Mouse (Mus musculus) stomach, embryonic 15.5 days (tissue): ENCODE results near the gene Asxl2. TPM values are rescaled to one million over a fixed set of nuclear protein-coding genes. Genes with fewer than 3 reads are reported as not detected.
"Not testable (repeated sequence)": the region's sequence is repeated elsewhere in the genome, so short reads cannot be mapped to it uniquely, and the experiment has no call there.

Experiments used
- ATAC-seq: fragments of 200-750 bp; cut with Nextera tagmentation; 2 replicates; pipeline ENCODE4 v1.8.0; 2017; ENCODE audit warnings: low read depth, moderate number of reproducible peaks, moderate TSS enrichment; ENCODE audit not compliant: insufficient read depth, low FRiP score
- H3K27ac ChIP-seq: fragments of 300-500 bp; sonication (generic); 2 replicates; pipeline ENCODE4 v1.5.1; 2015; ENCODE audit warnings: mild to moderate bottlenecking, inconsistent platforms
- H3K27me3 ChIP-seq: fragments of 300-500 bp; sonication (generic); replicated peaks from 2 replicates; pipeline ENCODE4 v1.6.1; 2015; ENCODE audit warnings: inconsistent platforms
- H3K36me3 ChIP-seq: fragments of 300-500 bp; sonication (generic); 2 replicates; pipeline ENCODE4 v1.6.1; 2015; ENCODE audit warnings: inconsistent platforms
- H3K4me1 ChIP-seq: fragments of 300-500 bp; sonication (generic); 2 replicates; pipeline ENCODE4 v1.6.1; 2015; ENCODE audit warnings: inconsistent platforms
- H3K4me2 ChIP-seq: fragments of 300-500 bp; sonication (generic); 2 replicates; pipeline ENCODE4 v1.6.1; 2015; ENCODE audit warnings: mild to moderate bottlenecking, inconsistent platforms
- H3K4me3 ChIP-seq: fragments of 300-500 bp; sonication (generic); replicated peaks from 2 replicates; pipeline ENCODE4 v1.5.1; 2015; ENCODE audit warnings: inconsistent platforms
- H3K9ac ChIP-seq: fragments of 300-500 bp; sonication (generic); 2 replicates; pipeline ENCODE4 v1.6.1; 2015; ENCODE audit warnings: inconsistent platforms
- H3K9me3 ChIP-seq: fragments of 300-500 bp; sonication (generic); 2 replicates; pipeline ENCODE4 v1.6.1; 2016; ENCODE audit warnings: inconsistent platforms
- WGBS: fragments of 180-500 bp; shearing (Covaris S2); methylation state at CpG from one replicate; pipeline ENCODE4 v1.1.7; 2015; 5-methylcytosine and 5-hydroxymethylcytosine counted together
- polyA plus RNA-seq: library from polyadenylated mRNA; unstranded; fragments of >200 nt; fragmentation: Nextera tagmentation; extraction: Ambion mirVana; gene quantifications from 2 replicates; pipeline ENCODE4 v1.2.1, GENCODE M21; 2015

Gene Asxl2
- polyA plus RNA-seq, 1 experiment from 2014 or later: 16.4 TPM

GRCm38 (mm10) chr12:3518665-3519297 lies 92.1 kb downstream of the Asxl2 start:
- Histone ChIP-seq H3K9ac (no peak overlapping the region), H3K4me3 (no peak overlapping the region), H3K36me3 (no peaks in the 10 kb centered on the region), H3K4me1 (no peaks in the 10 kb centered on the region), H3K27ac (no peak overlapping the region), H3K27me3 (no peaks in the 10 kb centered on the region), H3K9me3 (no peaks in the 10 kb centered on the region), H3K4me2 (no peak overlapping the region)
- WGBS: 75% methylated on average over 4 of the region's 4 CpGs
- no peak for ATAC-seq

- not testable (repeated sequence) for H3K4me2 ChIP-seq, H3K9me3 ChIP-seq, H3K9ac ChIP-seq, ATAC-seq, H3K27ac ChIP-seq, H3K27me3 ChIP-seq, H3K36me3 ChIP-seq, H3K4me3 ChIP-seq, H3K4me1 ChIP-seq
- WGBS: 94% methylated on average over 8 of the region's 8 CpGs
Observed at GRCm38 (mm10) chr12:3521806-3522205, 95.1 kb downstream of the Asxl2 start.

- Histone ChIP-seq H3K27me3 (no peaks in the 10 kb centered on the region), H3K36me3 (no peaks in the 10 kb centered on the region), H3K4me2 (no peak overlapping the region), H3K27ac (no peak overlapping the region), H3K4me3 (no peak overlapping the region), H3K9ac (no peak overlapping the region), H3K4me1 (no peaks in the 10 kb centered on the region), H3K9me3 (no peaks in the 10 kb centered on the region)
- ATAC-seq: no peak
- 88% methylated on average over 5 of the region's 5 CpGs for WGBS
Observed at GRCm38 (mm10) chr12:3525536-3525935, 98.9 kb downstream of the Asxl2 start.

GRCm38 (mm10) chr12:3535446-3535845 lies 108.8 kb downstream of the Asxl2 start:
- not testable (repeated sequence) for H3K27me3 ChIP-seq, ATAC-seq

GRCm38 (mm10) chr12:3537616-3538015 lies 111.0 kb downstream of the Asxl2 start:
- Histone ChIP-seq H3K4me1 (no peaks in the 10 kb centered on the region), H3K4me3 (no peak overlapping the region), H3K36me3 (no peaks in the 10 kb centered on the region), H3K27me3 (no peaks in the 10 kb centered on the region), H3K9ac (no peak overlapping the region), H3K4me2 (no peak overlapping the region), H3K9me3 (no peaks in the 10 kb centered on the region), H3K27ac (no peak overlapping the region)
- WGBS: 67% methylated on average over 3 of the region's 3 CpGs
- ATAC-seq: peak; percentile 27; the same call in 1 of the 2 replicates

More at GRCm38 (mm10) chr12:3535446-3535845, 108.8 kb downstream of the Asxl2 start:
- H3K36me3 ChIP-seq, H3K9me3 ChIP-seq, H3K4me3 ChIP-seq, H3K9ac ChIP-seq, H3K4me1 ChIP-seq, H3K27ac ChIP-seq, H3K4me2 ChIP-seq: not testable (repeated sequence)
- 89% methylated on average over 1 of the region's 1 CpGs for WGBS

GRCm38 (mm10) chr12:3538036-3538435 lies 111.4 kb downstream of the Asxl2 start:
- Histone ChIP-seq H3K4me3 (no peak overlapping the region), H3K36me3 (no peaks in the 10 kb centered on the region), H3K4me1 (no peaks in the 10 kb centered on the region), H3K9me3 (no peaks in the 10 kb centered on the region), H3K9ac (no peak overlapping the region), H3K4me2 (no peak overlapping the region), H3K27ac (no peak overlapping the region; the same call in 1 of the 2 replicates), H3K27me3 (no peaks in the 10 kb centered on the region)
- 90% methylated on average over 1 of the region's 1 CpGs for WGBS
- no peak for ATAC-seq

GRCm38 (mm10) chr12:3539605-3540004 lies 112.9 kb downstream of the Asxl2 start:
- H3K27me3 ChIP-seq: no peaks in the 10 kb centered on the region
- WGBS: 69% methylated on average over 2 of the region's 2 CpGs
- H3K36me3 ChIP-seq: no peaks in the 10 kb centered on the region
- no peak overlapping the region for H3K4me2 ChIP-seq
- no peak overlapping the region for H3K9ac ChIP-seq
- ATAC-seq: no peak
- no peaks in the 10 kb centered on the region for H3K9me3 ChIP-seq
- H3K27ac ChIP-seq: no peak overlapping the region
- no peaks in the 10 kb centered on the region for H3K4me1 ChIP-seq
- no peak overlapping the region for H3K4me3 ChIP-seq

- no peaks in the 10 kb centered on the region for H3K36me3 ChIP-seq
- WGBS: 91% methylated on average over 7 of the region's 7 CpGs
- no peaks in the 10 kb centered on the region for H3K27me3 ChIP-seq
- H3K9ac ChIP-seq: no peak overlapping the region
- no peak overlapping the region for H3K4me3 ChIP-seq
- ATAC-seq: no peak
- H3K9me3 ChIP-seq: no peaks in the 10 kb centered on the region
- no peak overlapping the region for H3K27ac ChIP-seq
- H3K4me2 ChIP-seq: no peak overlapping the region
- H3K4me1 ChIP-seq: no peaks in the 10 kb centered on the region
Observed at GRCm38 (mm10) chr12:3540871-3541270, 114.2 kb downstream of the Asxl2 start.

- Histone ChIP-seq H3K4me2 (no peak overlapping the region), H3K4me3 (no peak overlapping the region), H3K4me1 (no peaks in the 10 kb centered on the region), H3K27me3 (no peaks in the 10 kb centered on the region), H3K9me3 (no peaks in the 10 kb centered on the region), H3K9ac (no peak overlapping the region), H3K36me3 (no peaks in the 10 kb centered on the region), H3K27ac (no peak overlapping the region)
- WGBS: 71% methylated on average over 3 of the region's 3 CpGs
- ATAC-seq: no peak
Observed at GRCm38 (mm10) chr12:3545451-3545850, 118.8 kb downstream of the Asxl2 start.

- 42% methylated on average over 4 of the region's 4 CpGs for WGBS
Observed at GRCm38 (mm10) chr12:3546121-3546658, 119.5 kb downstream of the Asxl2 start.

GRCm38 (mm10) chr12:3546781-3547180 lies 120.1 kb downstream of the Asxl2 start:
- no peak overlapping the region for H3K27ac ChIP-seq
- H3K27me3 ChIP-seq: no peaks in the 10 kb centered on the region
- no peaks in the 10 kb centered on the region for H3K9me3 ChIP-seq
- H3K36me3 ChIP-seq: no peaks in the 10 kb centered on the region
- H3K4me1 ChIP-seq: no peaks in the 10 kb centered on the region
- no peak overlapping the region for H3K4me3 ChIP-seq
- WGBS: 42% methylated on average over 6 of the region's 6 CpGs
- H3K9ac ChIP-seq: no peak overlapping the region
- no peak for ATAC-seq
- no peak overlapping the region for H3K4me2 ChIP-seq

More at GRCm38 (mm10) chr12:3546121-3546658, 119.5 kb downstream of the Asxl2 start:
- Histone ChIP-seq H3K36me3 (no peaks in the 10 kb centered on the region), H3K27me3 (no peaks in the 10 kb centered on the region), H3K27ac (no peak overlapping the region), H3K4me1 (no peaks in the 10 kb centered on the region), H3K9ac (no peak overlapping the region), H3K4me2 (no peak overlapping the region), H3K9me3 (no peaks in the 10 kb centered on the region), H3K4me3 (no peak overlapping the region)
- ATAC-seq: no peak

- H3K4me3 ChIP-seq: no peak overlapping the region
- H3K27me3 ChIP-seq: no peaks in the 10 kb centered on the region
- H3K9ac ChIP-seq: no peak overlapping the region
- H3K9me3 ChIP-seq: no peaks in the 10 kb centered on the region
- H3K4me1 ChIP-seq: no peaks in the 10 kb centered on the region
- WGBS: 45% methylated on average over 4 of the region's 4 CpGs
- no peak overlapping the region for H3K4me2 ChIP-seq
- no peak for ATAC-seq
- no peaks in the 10 kb centered on the region for H3K36me3 ChIP-seq
- H3K27ac ChIP-seq: no peak overlapping the region
Observed at GRCm38 (mm10) chr12:3547506-3547905, 120.8 kb downstream of the Asxl2 start.
